Mouse (Mus musculus) bone marrow, adult 2 months (tissue): ENCODE results near the gene Cyp27b1. TPM values are rescaled to one million over a fixed set of nuclear protein-coding genes. Genes with fewer than 3 reads are reported as not detected.

ENCODE experiments used
- H3K27ac ChIP-seq: fragments of 200-500 bp; 2 replicates; pipeline ENCODE4 v1.5.1; 2012; ENCODE audit warnings: low read depth, mild to moderate bottlenecking, control low read depth, inconsistent platforms, low read length; ENCODE audit not compliant: control insufficient read depth, poor library complexity, insufficient read depth
- H3K4me1 ChIP-seq: fragments of 200-500 bp; 2 replicates; pipeline ENCODE4 v1.6.1; 2011; ENCODE audit warnings: low read length; ENCODE audit not compliant: control insufficient read depth, insufficient read depth
- H3K4me3 ChIP-seq: fragments of 200-500 bp; replicated peaks from 2 replicates; pipeline ENCODE3; 2011; ENCODE audit warnings: mild to moderate bottlenecking, low read depth, low read length, control low read depth; ENCODE audit not compliant: control insufficient read depth
- CTCF ChIP-seq: fragments of 200-500 bp; IDR thresholded peaks from 2 replicates; pipeline ENCODE4 v1.5.1; 2011; ENCODE audit warnings: low read length, control low read depth; ENCODE audit not compliant: control insufficient read depth, insufficient read depth
- POLR2A ChIP-seq: fragments of 200-500 bp; IDR thresholded peaks from 2 replicates; pipeline ENCODE4 v1.6.1; 2011; ENCODE audit warnings: low read depth, mild to moderate bottlenecking, control low read depth, low read length, borderline replicate concordance; ENCODE audit not compliant: control insufficient read depth
- WGBS: fragments of 180-500 bp; shearing (Covaris S2); methylation state at CpG from one replicate; pipeline ENCODE4 v1.1.7; 2018; 5-methylcytosine and 5-hydroxymethylcytosine counted together
- polyA plus RNA-seq: library from polyadenylated mRNA; stranded (reverse); fragments of >200 nt; gene quantifications from 2 replicates; pipeline ENCODE4 v1.2.4, GENCODE M21; 2011; ENCODE audit warnings: low replicate concordance; ENCODE audit not compliant: missing spikeins, insufficient read depth, insufficient read length

Gene Cyp27b1
- polyA plus RNA-seq, 1 experiment: not detected

- WGBS: 91% methylated on average over 9 of the region's 9 CpGs
- TF ChIP-seq CTCF (no peak), POLR2A (no peak)
- Histone ChIP-seq H3K4me3 (no peak overlapping the region), H3K4me1 (no peaks in the 10 kb centered on the region), H3K27ac (no peak overlapping the region)
Observed at GRCm38 (mm10) chr10:127085052-127085451, 37.0 kb downstream of the Cyp27b1 start.

- 84% methylated on average over 6 of the region's 6 CpGs for WGBS
- TF ChIP-seq POLR2A (no peak), CTCF (no peak)
- H3K27ac ChIP-seq: no peak overlapping the region
- no peaks in the 10 kb centered on the region for H3K4me1 ChIP-seq
- H3K4me3 ChIP-seq: no peak overlapping the region
Observed at GRCm38 (mm10) chr10:127085633-127086032, 37.6 kb downstream of the Cyp27b1 start.

GRCm38 (mm10) chr10:127090560-127091411 is 42.7 kb downstream of the Cyp27b1 start:
- Histone ChIP-seq H3K4me1 (no peaks in the 10 kb centered on the region), H3K4me3 (no peak overlapping the region), H3K27ac (no peak overlapping the region)
- 90% methylated on average over 57 of the region's 57 CpGs for WGBS
- TF ChIP-seq CTCF: no peak
- 0 out of 2 replicates have a peak, but pooled peaks have one; percentile 4 for TF ChIP-seq POLR2A

- no peak for TF ChIP-seq POLR2A
- TF ChIP-seq CTCF: no peak
- no peaks in the 10 kb centered on the region for H3K4me1 ChIP-seq
- 90% methylated on average over 51 of the region's 51 CpGs for WGBS
- H3K4me3 ChIP-seq: no peak overlapping the region
- H3K27ac ChIP-seq: no peak overlapping the region
Observed at GRCm38 (mm10) chr10:127091507-127092396, 43.7 kb downstream of the Cyp27b1 start.

GRCm38 (mm10) chr10:127092742-127093141 is 44.7 kb downstream of the Cyp27b1 start:
- TF ChIP-seq POLR2A (no peak), CTCF (no peak)
- Histone ChIP-seq H3K4me1 (no peaks in the 10 kb centered on the region), H3K27ac (no peak overlapping the region), H3K4me3 (no peak overlapping the region)
- 29% methylated on average over 4 of the region's 4 CpGs for WGBS

- Histone ChIP-seq H3K27ac (no peak overlapping the region), H3K4me1 (no peaks in the 10 kb centered on the region), H3K4me3 (no peak overlapping the region)
- 49% methylated on average over 7 of the region's 7 CpGs for WGBS
- no peak for TF ChIP-seq CTCF
- TF ChIP-seq POLR2A: no peak
Observed at GRCm38 (mm10) chr10:127094382-127094802, 46.3 kb downstream of the Cyp27b1 start.

- Histone ChIP-seq H3K4me3 (no peak overlapping the region), H3K27ac (no peak overlapping the region), H3K4me1 (peaks cover 4% of the 10 kb centered on the region; the same call in 1 of the 2 replicates)
- 88% methylated on average over 20 of the region's 20 CpGs for WGBS
- TF ChIP-seq CTCF (no peak), POLR2A (no peak)
Observed at GRCm38 (mm10) chr10:127098514-127098913, 50.5 kb downstream of the Cyp27b1 start.

- WGBS: 76% methylated on average over 10 of the region's 10 CpGs
- Histone ChIP-seq H3K4me1 (peaks cover 4% of the 10 kb centered on the region; the same call in 1 of the 2 replicates), H3K27ac (no peak overlapping the region), H3K4me3 (no peak overlapping the region)
- no peak for TF ChIP-seq CTCF
- no peak for TF ChIP-seq POLR2A
Observed at GRCm38 (mm10) chr10:127099191-127099590, 51.1 kb downstream of the Cyp27b1 start.
